Mouse (Mus musculus): ENCODE measurements around the gene Ccdc115. TPM values are rescaled to one million over a fixed set of nuclear protein-coding genes. Genes with fewer than 3 reads are reported as not detected.

The Ccdc115 gene
- polyA plus RNA-seq, 1 experiment from 2014 or later: 68.9 TPM

GRCm38 (mm10) chr1:34388849-34389233 lies 50.6 kb downstream of the Ccdc115 start:
- WGBS: 93% methylated on average over 11 of the region's 11 CpGs
- H3K36me3 ChIP-seq (replicated peaks): no peaks in the 10 kb centered on the region
- no peak overlapping the region for H3K27ac ChIP-seq
- no peaks in the 10 kb centered on the region for H3K9me3 ChIP-seq
- ATAC-seq (ENCODE audit: low FRiP score): no peak
- H3K4me3 ChIP-seq (replicated peaks): no peak overlapping the region
- H3K27me3 ChIP-seq: no peaks in the 10 kb centered on the region
- no peak overlapping the region for H3K4me2 ChIP-seq
- H3K9ac ChIP-seq: no peak overlapping the region
- H3K4me1 ChIP-seq: no peaks in the 10 kb centered on the region

DNA sequence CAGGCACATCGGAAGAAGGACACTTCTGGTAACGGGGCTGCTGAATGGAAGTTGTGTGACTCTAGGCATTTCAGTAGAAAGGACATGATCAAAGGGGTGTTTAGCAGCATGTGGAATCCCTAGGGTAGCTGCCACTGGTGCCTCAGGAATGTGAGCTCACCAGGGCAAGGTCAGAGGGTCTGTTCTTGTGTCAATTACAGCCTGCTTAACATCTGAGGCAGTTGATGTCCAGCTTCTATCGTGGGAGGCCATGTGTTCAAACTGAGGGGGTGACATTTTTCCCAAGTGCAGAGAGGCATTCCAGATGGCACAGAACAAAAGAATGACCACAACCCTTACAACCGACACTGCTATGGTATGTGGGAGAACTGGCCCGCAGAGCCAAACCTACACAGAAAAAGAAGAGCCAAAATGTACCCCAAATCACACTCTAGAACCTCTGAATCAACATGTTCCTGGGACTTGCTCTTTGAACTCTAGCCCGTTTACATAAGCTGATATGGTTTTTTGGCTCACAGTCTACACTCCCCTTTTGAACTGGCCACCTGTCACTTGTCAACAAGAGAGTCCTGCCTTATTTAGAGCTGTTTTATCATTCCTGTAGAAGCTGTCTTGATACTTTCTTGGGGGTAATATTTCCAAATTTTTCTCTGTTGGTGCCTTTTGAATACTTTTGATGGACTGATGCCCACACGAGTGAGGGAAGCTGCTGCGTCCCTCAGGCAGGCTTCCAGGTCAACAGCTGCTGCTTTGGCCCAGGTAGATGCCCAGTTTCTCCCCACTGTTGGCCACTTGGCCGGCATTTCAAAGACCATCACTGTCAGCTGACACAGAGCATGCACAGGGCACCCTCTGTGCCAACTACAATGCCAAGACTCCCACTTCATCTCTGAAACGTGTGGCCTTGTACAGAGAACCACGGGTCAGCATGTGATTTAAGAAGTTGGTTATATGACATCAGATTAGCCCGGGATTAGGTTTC lies 51.8 kb downstream of the Ccdc115 start:
- H3K4me3 ChIP-seq (replicated peaks): no peak overlapping the region
- no peaks in the 10 kb centered on the region for H3K4me1 ChIP-seq
- H3K4me2 ChIP-seq: no peak overlapping the region
- H3K36me3 ChIP-seq (replicated peaks): no peaks in the 10 kb centered on the region
- no peaks in the 10 kb centered on the region for H3K9me3 ChIP-seq
- no peak overlapping the region for H3K27ac ChIP-seq
- WGBS: 71% methylated on average over 12 of the region's 12 CpGs
- H3K9ac ChIP-seq: no peak overlapping the region
- no peak for ATAC-seq (ENCODE audit: low FRiP score)
- no peaks in the 10 kb centered on the region for H3K27me3 ChIP-seq

Small RNA genes lying within 50 kb of the gene (microRNA-seq; reads per million reads assigned to microRNA genes)
- gene Mir5103: 4.9 reads per million, percentile 18 among the genes with 10 or more reads in this experiment

Other genes with a start within 250 kb of the Ccdc115 start
- 71.8 and 81.3 TPM in 2 replicates for gene Imp4, start 179 bp upstream of the Ccdc115 start, polyA plus RNA-seq (2016; fragmentation: Nextera tagmentation; extraction: Ambion mirVana)
- gene Ptpn18, start 20.1 kb upstream of the Ccdc115 start, polyA plus RNA-seq (2016; fragmentation: Nextera tagmentation; extraction: Ambion mirVana): 3.3 and 5.4 TPM in 2 replicates
- gene Prss39, start 58.7 kb upstream of the Ccdc115 start, polyA plus RNA-seq (2016; fragmentation: Nextera tagmentation; extraction: Ambion mirVana): not detected in 2 replicates
- gene Cfc1, start 96.0 kb upstream of the Ccdc115 start, polyA plus RNA-seq (2016; fragmentation: Nextera tagmentation; extraction: Ambion mirVana): not detected in 2 replicates
- gene Prss40, start 121.3 kb upstream of the Ccdc115 start, polyA plus RNA-seq (2016; fragmentation: Nextera tagmentation; extraction: Ambion mirVana): not detected in 2 replicates
- 8.3 and 10.1 TPM in 2 replicates for gene Amer3, start 140.0 kb upstream of the Ccdc115 start, polyA plus RNA-seq (2016; fragmentation: Nextera tagmentation; extraction: Ambion mirVana)

Measured in forebrain, embryonic 12.5 days (tissue).